Mouse (Mus musculus): Measurements from ENCODE around the gene Dpf1. TPM values are rescaled to one million over a fixed set of nuclear protein-coding genes. Genes with fewer than 3 reads are reported as not detected.

Dpf1 gene
- polyA plus RNA-seq, 1 experiment from 2014 or later, result 12.8 TPM

GRCm38 (mm10) chr7:29277510-29277909 lies 26.2 kb upstream of the Dpf1 start:
- Histone ChIP-seq H3K4me2 (no peak overlapping the region), H3K27ac (no peak overlapping the region), H3K4me3 (no peak overlapping the region), H3K9me3 (no peaks in the 10 kb centered on the region), H3K36me3 (no peaks in the 10 kb centered on the region), H3K27me3 (peaks cover 23% of the 10 kb centered on the region), H3K9ac (no peak overlapping the region), H3K4me1 (peaks cover 22% of the 10 kb centered on the region)
- no peak for ATAC-seq (ENCODE audit: borderline replicate concordance, extremely low read depth, low FRiP score, low TSS enrichment)
- 73% methylated on average over 4 of the region's 4 CpGs for WGBS

GRCm38 (mm10) chr7:29279261-29279660 lies 24.5 kb upstream of the Dpf1 start:
- ATAC-seq (ENCODE audit: borderline replicate concordance, extremely low read depth, low FRiP score, low TSS enrichment), result no peak
- H3K9ac ChIP-seq, result no peak overlapping the region

GRCm38 (mm10) chr7:29279924-29280323 lies 23.8 kb upstream of the Dpf1 start:
- Histone ChIP-seq H3K27ac (no peak overlapping the region), H3K9me3 (no peaks in the 10 kb centered on the region), H3K4me1 (peaks cover 20% of the 10 kb centered on the region), H3K27me3 (peaks cover 27% of the 10 kb centered on the region), H3K36me3 (no peaks in the 10 kb centered on the region), H3K4me2 (peak overlapping the region; percentile 93), H3K4me3 (peak overlapping the region; percentile 53), H3K9ac (peak overlapping the region; percentile 20; the same call in 1 of the 2 replicates)
- WGBS, result 35% methylated on average over 8 of the region's 8 CpGs
- no peak for ATAC-seq (ENCODE audit: borderline replicate concordance, extremely low read depth, low FRiP score, low TSS enrichment)

More at GRCm38 (mm10) chr7:29279261-29279660, 24.5 kb upstream of the Dpf1 start:
- no peak overlapping the region for H3K4me3 ChIP-seq
- H3K4me2 ChIP-seq, result peak overlapping the region; percentile 93
- no peaks in the 10 kb centered on the region for H3K9me3 ChIP-seq
- H3K4me1 ChIP-seq, result peaks cover 20% of the 10 kb centered on the region
- peaks cover 27% of the 10 kb centered on the region for H3K27me3 ChIP-seq
- H3K27ac ChIP-seq, result no peak overlapping the region
- H3K36me3 ChIP-seq, result no peaks in the 10 kb centered on the region

GRCm38 (mm10) chr7:29280801-29281200 lies 22.9 kb upstream of the Dpf1 start:
- no peaks in the 10 kb centered on the region for H3K9me3 ChIP-seq
- H3K4me1 ChIP-seq, result peaks cover 20% of the 10 kb centered on the region
- H3K27me3 ChIP-seq, result peaks cover 27% of the 10 kb centered on the region
- H3K4me2 ChIP-seq, result peak overlapping the region; percentile 93
- no peaks in the 10 kb centered on the region for H3K36me3 ChIP-seq
- no peak for ATAC-seq (ENCODE audit: borderline replicate concordance, extremely low read depth, low FRiP score, low TSS enrichment)
- H3K27ac ChIP-seq, result 0 out of 2 replicates have a peak overlapping the region, but pooled peaks have one; percentile 40
- H3K9ac ChIP-seq, result peak overlapping the region; percentile 60
- 12% methylated on average over 13 of the region's 13 CpGs for WGBS
- peak overlapping the region; percentile 53 for H3K4me3 ChIP-seq

- peaks cover 27% of the 10 kb centered on the region for H3K27me3 ChIP-seq
- H3K9me3 ChIP-seq, result no peaks in the 10 kb centered on the region
- peak within 1 kb of the TSS; percentile 53 for H3K4me3 ChIP-seq
- peaks cover 20% of the 10 kb centered on the region for H3K4me1 ChIP-seq
- H3K9ac ChIP-seq, result peak within 1 kb of the TSS; percentile 60
- peak within 1 kb of the TSS; percentile 91 for H3K27ac ChIP-seq
- peak within 1 kb of the TSS; percentile 93 for H3K4me2 ChIP-seq
- ATAC-seq (ENCODE audit: borderline replicate concordance, extremely low read depth, low FRiP score, low TSS enrichment), result peak; percentile 87
- WGBS, result 1% methylated on average over 80 of the region's 80 CpGs
- no peaks in the 10 kb centered on the region for H3K36me3 ChIP-seq
These were observed 22.3 kb upstream of the Dpf1 start, which contains the start of gene Spint2 for GRCm38 (mm10) chr7:29281201-29282073. Gene Spint2, minus strand, starts transcription at chr7:29281912.

GRCm38 (mm10) chr7:29282074-29282554 lies 21.6 kb upstream of the Dpf1 start:
- Histone ChIP-seq H3K4me1 (peaks cover 17% of the 10 kb centered on the region), H3K4me2 (peak overlapping the region; percentile 93), H3K27ac (peak overlapping the region; percentile 91; the same call in 1 of the 2 replicates), H3K9me3 (no peaks in the 10 kb centered on the region), H3K36me3 (no peaks in the 10 kb centered on the region), H3K4me3 (peak overlapping the region; percentile 53), H3K27me3 (peaks cover 27% of the 10 kb centered on the region), H3K9ac (peak overlapping the region; percentile 60)
- peak; percentile 48 for ATAC-seq (ENCODE audit: borderline replicate concordance, extremely low read depth, low FRiP score, low TSS enrichment)
- WGBS, result 5% methylated on average over 21 of the region's 21 CpGs

GRCm38 (mm10) chr7:29283876-29284275 lies 19.9 kb upstream of the Dpf1 start:
- WGBS, result 70% methylated on average over 4 of the region's 4 CpGs
- Histone ChIP-seq H3K4me3 (no peak overlapping the region), H3K4me2 (no peak overlapping the region), H3K27me3 (peaks cover 27% of the 10 kb centered on the region), H3K27ac (no peak overlapping the region), H3K4me1 (peaks cover 21% of the 10 kb centered on the region), H3K9ac (no peak overlapping the region), H3K9me3 (no peaks in the 10 kb centered on the region), H3K36me3 (no peaks in the 10 kb centered on the region)
- no peak for ATAC-seq (ENCODE audit: borderline replicate concordance, extremely low read depth, low FRiP score, low TSS enrichment)

- Histone ChIP-seq H3K9me3 (no peaks in the 10 kb centered on the region), H3K4me3 (no peak overlapping the region), H3K27me3 (peaks cover 27% of the 10 kb centered on the region), H3K9ac (no peak overlapping the region), H3K4me1 (peaks cover 21% of the 10 kb centered on the region), H3K27ac (no peak overlapping the region), H3K36me3 (no peaks in the 10 kb centered on the region), H3K4me2 (no peak overlapping the region)
- no peak for ATAC-seq (ENCODE audit: borderline replicate concordance, extremely low read depth, low FRiP score, low TSS enrichment)
- 88% methylated on average over 6 of the region's 6 CpGs for WGBS
These were observed 19.2 kb upstream of the Dpf1 start for GRCm38 (mm10) chr7:29284523-29284922.

- Histone ChIP-seq H3K36me3 (no peaks in the 10 kb centered on the region), H3K4me1 (peaks cover 27% of the 10 kb centered on the region), H3K4me2 (no peak overlapping the region), H3K9ac (no peak overlapping the region), H3K9me3 (no peaks in the 10 kb centered on the region), H3K27me3 (peaks cover 4% of the 10 kb centered on the region), H3K27ac (no peak overlapping the region), H3K4me3 (no peak overlapping the region)
- 80% methylated on average over 7 of the region's 7 CpGs for WGBS
- no peak for ATAC-seq (ENCODE audit: borderline replicate concordance, extremely low read depth, low FRiP score, low TSS enrichment)
These were observed 16.3 kb upstream of the Dpf1 start for GRCm38 (mm10) chr7:29287481-29287880.

GRCm38 (mm10) chr7:29288079-29288478 lies 15.7 kb upstream of the Dpf1 start:
- H3K27ac ChIP-seq, result no peak overlapping the region
- no peak overlapping the region for H3K4me2 ChIP-seq
- H3K36me3 ChIP-seq, result no peaks in the 10 kb centered on the region
- no peaks in the 10 kb centered on the region for H3K9me3 ChIP-seq
- H3K27me3 ChIP-seq, result no peaks in the 10 kb centered on the region
- no peak overlapping the region for H3K4me3 ChIP-seq
- H3K4me1 ChIP-seq, result peaks cover 30% of the 10 kb centered on the region
- WGBS, result 44% methylated on average over 2 of the region's 2 CpGs
- H3K9ac ChIP-seq, result no peak overlapping the region
- no peak for ATAC-seq (ENCODE audit: borderline replicate concordance, extremely low read depth, low FRiP score, low TSS enrichment)

- peak within 1 kb of the TSS; percentile 64 for H3K9ac ChIP-seq
- peak; percentile 21 for ATAC-seq (ENCODE audit: borderline replicate concordance, extremely low read depth, low FRiP score, low TSS enrichment)
- H3K4me3 ChIP-seq, result peak within 1 kb of the TSS; percentile 56
- under 1% methylated on average over 59 of the region's 59 CpGs for WGBS
- no peaks in the 10 kb centered on the region for H3K27me3 ChIP-seq
- no peaks in the 10 kb centered on the region for H3K9me3 ChIP-seq
- peaks cover 38% of the 10 kb centered on the region for H3K4me1 ChIP-seq
- peak within 1 kb of the TSS; percentile 95 for H3K27ac ChIP-seq
- peak within 1 kb of the TSS; percentile 86 for H3K4me2 ChIP-seq
- H3K36me3 ChIP-seq, result no peaks in the 10 kb centered on the region
These were observed 14.7 kb upstream of the Dpf1 start, which contains the start of gene Ppp1r14a for GRCm38 (mm10) chr7:29288942-29289638. Gene Ppp1r14a, plus strand, starts transcription at chr7:29289308.

All from lung, embryonic 15.5 days (tissue).